Mouse (Mus musculus) frontal cortex, postnatal 25 days (tissue): ENCODE measurements around the gene Gldc.

Experiments
- DNase-seq, 2 experiments: peaks; one replicate each; pipeline ENCODE4 v3.0.0; 2022; ENCODE audit warnings: low spot score in 2 of 2

The Gldc gene

DNA sequence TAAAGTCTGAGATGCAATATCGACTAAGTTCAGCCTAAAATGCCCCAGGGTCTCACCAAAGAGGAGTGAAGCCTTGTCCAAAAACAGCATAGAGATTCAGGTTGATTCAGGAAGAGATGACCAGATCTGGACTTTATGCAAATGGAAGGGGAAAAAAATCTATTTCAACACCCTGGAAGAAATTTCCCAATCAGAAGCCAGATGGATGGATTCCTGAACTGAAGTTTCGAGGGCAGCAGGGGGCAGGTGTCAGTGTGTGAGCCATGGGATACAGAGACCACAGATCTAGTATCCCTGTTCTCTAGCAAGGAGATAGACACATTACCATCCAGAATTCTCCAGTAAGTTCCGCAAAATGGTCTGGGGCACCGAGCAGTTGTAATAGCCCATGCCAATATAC lies 17.0 kb downstream of the Gldc start:
- no peak for DNase-seq

DNA sequence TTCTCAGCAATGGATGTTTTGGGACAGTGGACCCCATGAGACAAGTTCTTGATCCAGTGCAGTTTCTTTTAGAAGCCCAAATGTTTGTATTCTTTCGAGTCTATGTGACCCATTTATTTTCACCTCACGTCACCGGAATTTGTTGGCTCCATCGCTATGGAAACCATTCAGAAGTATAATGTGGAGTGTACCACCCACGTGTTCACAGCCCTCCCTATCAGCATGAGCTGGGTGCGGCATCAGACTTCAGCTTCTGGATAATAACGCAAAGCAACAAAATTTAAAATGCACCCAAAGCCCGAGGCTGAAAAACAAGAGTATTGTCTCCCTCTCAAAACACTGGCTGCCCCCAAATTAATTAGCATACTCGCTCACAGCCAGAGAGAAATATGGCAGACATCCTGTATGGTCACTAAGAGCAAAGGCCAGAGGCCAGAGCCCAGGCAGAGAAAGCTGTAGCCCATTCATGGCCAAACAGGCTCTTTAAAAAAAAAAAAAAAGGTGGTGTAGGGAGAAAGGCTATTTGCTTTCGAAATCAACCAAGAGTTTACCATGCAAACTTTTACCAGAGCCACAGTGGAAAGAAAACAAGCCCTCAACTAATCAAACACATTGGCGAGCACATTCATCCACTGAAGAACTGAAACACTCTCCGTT lies 18.1 kb downstream of the Gldc start:
- DNase-seq: peak; percentile 9 to 19

DNA sequence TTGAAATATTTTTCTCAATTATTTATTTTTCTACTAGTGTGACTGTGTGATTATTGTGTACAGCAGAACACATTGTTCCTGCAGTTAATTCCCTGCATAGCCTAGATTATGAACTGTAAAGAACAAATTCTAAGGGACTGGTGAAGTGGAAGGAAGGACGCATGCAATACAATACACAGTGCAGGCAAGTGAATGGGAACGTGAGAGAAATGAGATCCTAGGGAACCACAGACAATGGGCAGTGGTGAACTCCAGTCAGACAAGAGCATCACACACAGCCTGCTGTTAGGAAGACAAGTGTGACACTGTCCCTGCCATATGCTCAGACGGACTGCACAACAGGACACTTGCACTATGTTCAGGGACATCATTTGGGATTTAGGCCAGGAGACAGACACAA lies 21.5 kb downstream of the Gldc start:
- DNase-seq: no peak

DNA sequence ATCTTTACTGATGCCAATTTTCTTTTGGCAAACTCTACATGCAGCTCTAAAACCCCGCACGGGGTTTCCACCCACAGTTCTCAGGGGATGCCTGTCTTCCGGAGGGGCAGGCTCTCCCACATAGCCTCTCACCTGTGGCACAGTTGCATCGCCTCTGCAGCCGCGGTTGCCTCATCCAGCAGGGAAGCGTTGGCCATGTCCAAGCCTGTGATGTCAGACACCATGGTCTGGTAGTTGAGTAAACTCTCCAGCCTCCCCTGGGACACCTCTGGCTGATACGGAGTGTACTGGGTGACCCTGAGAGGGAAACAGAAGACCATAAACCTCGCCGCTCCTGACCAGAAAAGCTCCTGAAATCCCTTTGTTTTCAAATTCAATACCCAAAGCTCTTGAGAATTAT lies 23.9 kb downstream of the Gldc start:
- no peak for DNase-seq

DNA sequence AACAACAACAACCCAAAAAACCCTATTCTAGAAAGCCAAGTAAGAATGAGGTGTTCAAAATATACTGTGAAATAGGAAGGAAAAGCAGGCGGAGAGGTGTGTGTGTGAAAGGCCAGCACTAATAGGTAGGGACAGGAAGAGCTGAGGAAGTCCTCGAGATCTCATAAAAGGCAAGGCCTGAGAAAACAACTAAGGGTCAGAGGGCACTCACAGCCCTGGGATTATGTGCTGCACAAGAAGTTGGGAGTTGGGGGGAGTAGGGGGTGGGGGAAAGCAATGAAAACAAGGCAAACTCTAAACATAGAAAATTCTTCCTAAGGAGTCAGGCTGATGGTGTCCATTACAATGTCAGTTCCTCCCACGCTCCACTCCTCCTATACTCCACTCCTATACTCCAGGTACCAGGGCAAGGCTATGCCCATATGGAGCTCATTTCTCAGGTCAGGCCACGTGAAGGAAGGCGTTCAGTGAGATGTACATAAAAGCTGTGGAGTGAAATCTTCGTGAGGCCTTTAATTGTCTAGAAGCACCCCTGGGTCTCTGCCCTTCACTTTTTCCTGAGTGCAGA lies 25.9 kb downstream of the Gldc start:
- no peak for DNase-seq

DNA sequence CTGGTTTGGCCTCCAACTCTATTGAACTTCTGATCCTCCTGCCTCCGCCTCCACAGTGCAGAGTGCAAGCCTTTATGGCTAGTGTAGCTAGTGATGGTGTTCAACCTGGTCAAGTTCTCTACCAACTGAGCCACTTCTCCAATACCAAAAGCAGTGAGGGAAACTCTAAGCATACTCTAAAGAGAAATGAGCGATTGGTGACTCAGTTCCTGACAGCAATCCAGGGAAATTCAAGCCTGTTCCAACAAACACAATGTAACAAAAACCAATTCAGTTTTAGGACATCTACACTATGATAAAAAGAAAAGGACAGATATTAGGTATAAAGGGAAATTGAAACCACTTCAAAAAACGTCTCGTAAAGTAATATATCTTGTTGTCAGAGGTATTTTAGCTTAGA lies 27.9 kb downstream of the Gldc start:
- DNase-seq: no peak

DNA sequence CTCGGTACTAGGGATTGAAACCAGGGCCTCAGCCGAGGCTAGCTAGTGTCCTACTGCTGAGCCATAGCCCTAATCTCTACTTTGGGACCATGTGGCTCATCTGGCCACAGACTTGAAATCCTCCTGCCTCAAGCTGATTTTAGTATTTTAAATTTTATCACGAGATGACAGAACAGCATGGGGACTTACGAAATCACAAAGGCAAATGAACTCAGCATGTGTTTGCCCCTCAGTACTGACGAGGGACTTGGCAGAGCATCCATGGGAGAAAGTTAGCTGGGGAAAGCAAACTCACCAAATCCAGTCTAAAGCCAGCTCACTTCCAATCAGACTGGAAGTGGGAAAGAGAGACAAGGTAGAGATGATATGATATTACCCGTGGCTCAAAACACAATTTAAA lies 28.5 kb downstream of the Gldc start:
- no peak for DNase-seq

DNA sequence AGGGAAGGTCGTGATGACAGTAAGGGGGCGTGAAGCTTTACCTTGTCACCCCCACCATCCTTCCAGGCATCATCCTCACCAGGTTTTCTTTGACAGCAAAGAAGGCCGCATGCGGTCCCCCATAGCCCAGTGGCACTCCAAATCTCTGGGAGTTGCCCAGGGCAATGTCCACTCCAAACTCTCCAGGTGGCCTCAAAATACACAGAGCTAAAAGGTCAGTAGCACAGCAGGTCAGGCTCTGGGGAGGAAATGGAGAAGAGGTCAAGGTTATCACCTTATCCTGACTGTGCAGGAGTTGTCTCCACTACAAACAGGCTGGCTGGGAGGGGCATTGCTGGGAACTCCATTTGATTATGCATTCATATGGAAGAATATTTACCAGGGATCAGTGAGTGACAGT lies 30.1 kb downstream of the Gldc start:
- no peak for DNase-seq

DNA sequence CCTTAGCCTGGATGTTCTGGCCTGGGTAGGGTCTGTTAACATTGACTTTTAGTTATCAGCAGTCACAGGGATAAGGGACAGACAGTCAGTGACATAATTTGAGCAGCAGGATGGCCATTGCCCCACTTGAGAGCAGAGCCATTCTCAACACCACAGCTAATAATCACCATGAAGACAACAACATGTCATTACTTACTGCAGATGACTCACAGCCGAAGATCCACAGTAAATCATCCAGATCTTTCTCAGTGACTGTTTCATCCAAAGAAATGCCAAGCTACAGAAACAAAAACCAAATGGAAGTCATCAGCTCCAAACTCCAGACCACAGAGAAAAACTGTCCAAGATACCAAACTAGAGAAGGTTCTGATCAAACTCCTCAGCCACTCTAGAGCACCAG lies 38.9 kb downstream of the Gldc start:
- no peak for DNase-seq

DNA sequence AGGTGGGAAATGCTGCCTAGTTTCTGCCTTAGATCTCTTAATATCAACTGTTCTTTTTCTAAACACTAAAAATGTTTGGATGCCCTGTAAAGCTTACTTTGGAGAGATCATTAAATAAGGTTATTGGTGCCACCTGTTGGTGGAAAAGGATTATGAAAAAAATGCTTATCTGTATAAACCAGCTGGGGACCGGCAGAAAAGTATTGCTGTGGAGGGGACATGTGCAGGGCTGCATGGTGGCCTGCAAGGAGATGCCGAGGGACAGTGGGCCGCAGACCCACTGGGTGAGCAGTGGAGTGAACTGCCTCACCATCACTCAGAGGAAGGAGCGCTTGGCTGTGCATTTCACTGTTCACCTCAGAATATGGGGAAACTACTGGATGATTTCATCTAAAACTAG lies 47.1 kb downstream of the Gldc start:
- no peak for DNase-seq

DNA sequence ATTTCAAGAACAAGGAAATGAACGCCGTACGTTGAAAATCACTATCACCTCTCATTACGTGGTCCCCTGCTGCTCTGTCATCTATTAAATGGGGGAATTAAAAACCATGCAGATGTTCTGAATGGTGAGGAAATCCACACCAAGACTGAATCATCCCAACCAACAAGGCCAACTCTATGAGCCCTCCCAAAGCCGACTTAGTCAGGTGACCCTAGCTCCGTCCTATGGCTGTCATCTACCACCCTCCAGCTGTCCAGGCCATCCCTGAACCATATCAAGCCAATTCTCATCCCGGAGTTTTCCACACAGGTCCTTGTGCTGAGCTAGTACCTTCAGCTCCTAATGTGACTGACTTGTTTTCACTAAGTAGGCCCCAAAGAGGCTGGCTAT lies 49.6 kb downstream of the Gldc start:
- DNase-seq: no peak

DNA sequence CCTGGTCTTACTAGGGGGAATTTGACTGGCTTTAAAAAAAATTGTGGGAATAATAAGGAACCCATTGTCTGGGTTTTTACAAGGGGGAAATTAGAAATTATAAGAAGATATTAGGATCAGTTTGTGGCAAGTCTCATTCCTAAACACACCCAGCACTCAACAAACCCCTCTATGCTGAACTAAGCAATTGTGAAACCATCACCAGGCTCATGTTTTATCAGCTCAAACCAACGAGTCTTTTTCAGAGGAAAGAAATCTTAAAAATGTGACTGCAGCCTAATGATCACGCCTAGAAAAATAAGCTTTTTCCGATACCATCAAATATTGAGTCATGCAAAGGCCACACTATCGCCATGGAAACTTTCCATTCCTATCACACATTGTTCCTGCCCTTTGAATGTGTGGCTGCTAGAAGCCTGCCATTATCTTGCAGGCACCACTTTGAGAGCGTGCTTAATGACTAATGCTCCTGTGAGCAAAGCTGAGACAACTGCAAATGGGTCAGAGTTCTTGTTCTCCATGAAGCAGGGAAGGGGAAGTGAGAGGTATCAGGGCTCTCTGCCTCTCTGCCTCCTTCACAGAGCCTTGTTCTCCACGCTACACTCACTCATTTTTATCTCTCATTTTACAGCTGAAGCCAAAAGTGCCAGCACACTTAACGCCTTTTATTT lies 50.1 kb downstream of the Gldc start:
- DNase-seq: no peak

DNA sequence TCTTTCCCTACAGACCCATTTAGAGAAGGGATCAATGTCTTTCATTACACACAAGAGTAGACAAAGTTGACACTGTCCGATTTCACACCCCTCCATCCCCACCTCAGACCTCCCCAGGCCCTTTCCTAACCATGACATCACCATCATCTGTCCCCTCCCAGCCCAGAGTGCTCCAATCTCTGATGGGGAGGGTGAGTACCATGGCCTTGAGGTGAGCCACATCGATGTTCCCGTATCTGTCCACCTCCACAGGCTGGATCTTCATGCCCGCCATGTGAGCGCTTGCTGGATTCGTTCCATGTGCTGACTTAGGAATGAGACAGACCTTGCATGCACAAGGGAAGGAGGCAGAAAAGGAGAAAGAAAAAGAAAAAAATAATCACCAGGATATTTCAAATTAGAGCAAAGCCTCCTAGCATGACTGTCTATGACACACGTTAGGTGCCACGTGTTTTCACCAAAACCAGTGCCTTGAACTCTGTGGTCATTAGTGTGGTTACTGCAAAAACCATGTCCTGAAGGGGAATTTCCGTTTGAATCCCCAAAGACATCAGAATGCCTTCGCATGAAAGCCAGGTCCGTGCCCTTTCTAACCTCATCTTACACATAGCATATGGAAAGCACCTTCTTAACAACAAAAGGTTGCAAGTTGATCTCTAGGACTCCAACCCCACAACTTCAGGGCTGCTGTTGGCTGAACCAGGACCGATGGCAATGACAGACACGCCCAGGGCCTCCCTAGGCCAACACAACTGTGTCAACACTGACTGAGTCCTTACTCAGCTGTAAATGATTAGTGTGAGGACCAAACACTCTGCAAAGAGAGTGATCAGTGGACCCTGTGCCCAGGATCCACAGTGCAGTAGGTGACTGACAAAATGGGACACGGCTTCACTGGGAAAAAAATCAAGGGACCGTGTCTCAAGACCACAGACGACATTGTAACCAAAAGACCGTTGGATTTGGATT lies 56.6 kb downstream of the Gldc start:
- no peak for DNase-seq

DNA sequence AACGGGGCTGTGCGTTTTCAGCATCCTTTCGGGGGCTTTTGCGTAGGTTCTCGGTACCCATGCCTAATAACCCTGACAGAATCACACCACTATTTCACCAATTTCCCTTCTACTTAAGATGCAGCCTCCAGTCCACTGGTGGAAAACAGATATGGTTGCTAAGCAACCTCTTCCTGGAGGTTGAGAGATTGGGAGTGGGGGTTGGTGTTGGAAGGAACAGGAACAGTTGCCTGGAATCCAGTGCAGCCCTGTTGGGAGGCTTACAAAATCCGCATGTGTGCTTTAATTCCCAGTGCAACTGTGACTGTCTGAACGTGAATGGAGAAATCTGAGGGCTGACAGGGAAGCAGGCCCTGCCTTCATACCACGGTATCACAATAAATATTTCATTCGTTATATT lies 57.5 kb downstream of the Gldc start:
- peak in 1 of 2 experiments; percentile 33 for DNase-seq

DNA sequence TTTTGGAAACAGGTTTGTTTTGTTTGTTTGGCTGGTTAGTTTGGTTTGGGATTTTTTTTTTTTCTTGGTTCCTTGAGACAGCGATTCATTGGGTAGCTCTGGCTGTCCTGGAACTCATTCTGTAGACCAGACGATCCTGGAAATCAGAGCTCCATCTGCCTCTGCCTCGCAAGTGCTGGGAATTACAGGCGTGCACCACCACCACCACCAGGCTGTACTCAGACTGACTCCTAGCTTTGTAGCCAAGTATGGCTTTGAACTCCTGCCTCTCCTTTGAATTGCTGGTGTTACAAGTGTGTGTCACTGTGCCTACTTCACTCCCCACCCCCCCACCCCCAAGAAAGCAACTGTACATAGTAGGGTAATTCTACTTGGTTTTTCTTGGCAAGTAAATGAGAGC lies 58.0 kb downstream of the Gldc start:
- no peak for DNase-seq

DNA sequence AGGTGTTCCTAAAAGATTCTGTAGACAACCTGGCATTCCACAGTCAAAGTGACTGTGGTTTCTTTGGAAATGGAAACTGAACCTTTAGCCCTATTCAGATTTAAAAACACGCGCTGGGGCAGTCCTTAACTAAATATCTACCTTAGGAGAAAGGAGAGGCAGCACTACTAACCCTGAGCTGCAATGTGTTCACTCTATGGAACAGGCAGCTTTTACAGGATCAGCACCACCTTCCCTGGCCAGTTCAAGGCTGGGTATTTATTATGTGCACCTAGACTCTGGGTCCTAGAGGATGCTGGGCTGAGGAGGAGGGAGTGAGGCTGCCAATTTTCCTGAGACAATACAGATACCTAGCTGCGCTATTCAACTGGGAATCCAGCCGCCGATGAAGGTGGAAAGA lies 59.6 kb downstream of the Gldc start:
- no peak for DNase-seq

DNA sequence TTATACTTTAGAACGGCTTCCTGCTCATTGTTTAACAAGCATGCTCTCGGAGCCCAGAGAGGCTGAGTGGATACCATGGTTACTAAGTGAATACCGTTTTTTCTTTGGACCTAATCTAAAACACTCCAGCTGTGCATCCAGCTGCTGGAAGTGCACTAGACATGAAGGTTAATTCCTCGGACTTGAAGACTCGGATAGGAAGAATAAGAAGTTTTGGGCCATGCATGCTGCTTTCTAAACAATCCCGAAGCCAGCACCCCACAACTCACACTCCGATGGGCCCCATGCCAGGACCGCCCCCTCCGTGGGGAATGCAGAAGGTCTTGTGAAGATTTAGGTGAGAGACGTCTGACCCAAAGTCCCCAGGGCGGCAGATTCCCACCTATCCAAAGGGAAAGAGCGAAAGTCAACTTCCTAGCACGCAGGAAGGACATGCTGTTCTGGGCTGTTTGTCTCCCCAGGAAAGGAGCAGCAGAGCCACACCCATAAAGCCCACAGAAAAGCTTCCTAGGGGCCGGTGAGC lies 60.2 kb downstream of the Gldc start:
- no peak for DNase-seq

DNA sequence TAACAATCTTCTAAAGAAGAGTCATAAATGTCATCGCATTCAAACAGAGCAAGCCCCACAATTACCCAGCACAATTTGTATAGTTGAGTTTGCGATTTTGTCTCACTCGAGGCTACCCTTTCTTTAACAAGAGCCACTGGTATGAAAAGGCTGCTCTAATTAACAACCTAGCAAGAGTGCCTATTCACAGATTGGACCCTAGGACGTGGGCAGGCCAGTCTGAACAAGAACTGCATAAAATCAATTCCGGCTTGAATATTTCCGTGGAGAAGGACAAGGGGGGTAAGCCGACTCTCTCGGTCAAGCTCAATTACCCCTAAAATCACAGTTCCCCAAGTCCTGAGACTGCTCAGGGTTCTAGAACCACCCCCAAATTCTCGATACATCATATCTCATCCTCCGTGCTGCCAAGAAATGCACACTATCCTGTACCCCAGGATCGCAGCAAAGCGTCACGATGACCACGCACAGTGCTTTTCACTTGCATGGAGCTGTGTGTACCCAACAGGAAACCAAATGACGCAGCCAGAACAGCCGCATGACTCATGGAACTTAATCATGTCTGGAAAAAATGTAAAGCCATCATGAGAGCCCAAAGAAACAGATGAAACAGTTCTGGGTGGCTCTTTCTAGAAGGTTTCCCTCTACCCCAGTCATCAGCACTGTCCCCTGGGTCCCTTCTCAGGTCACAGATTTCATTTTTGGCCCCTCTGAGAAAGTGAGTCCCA lies 62.1 kb downstream of the Gldc start:
- DNase-seq: no peak

DNA sequence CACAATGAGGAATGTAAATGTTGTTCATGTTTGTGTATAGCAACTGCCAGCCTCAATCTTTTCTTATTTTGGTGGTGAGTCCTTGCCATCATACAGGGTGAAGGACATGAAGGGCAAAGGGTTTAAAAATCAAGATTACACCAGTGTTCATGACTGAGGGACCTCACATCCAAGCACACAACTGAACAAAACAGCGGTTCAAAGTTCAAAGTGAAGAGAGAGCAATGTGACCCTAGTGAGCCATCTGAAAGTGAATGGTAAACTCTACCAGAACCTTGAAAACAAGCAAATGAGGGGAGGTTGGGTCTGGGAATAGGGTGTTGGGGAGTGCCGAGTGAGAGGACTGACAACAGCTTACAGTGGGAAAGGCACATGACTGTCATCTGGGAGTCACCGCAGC lies 63.8 kb downstream of the Gldc start:
- no peak for DNase-seq

DNA sequence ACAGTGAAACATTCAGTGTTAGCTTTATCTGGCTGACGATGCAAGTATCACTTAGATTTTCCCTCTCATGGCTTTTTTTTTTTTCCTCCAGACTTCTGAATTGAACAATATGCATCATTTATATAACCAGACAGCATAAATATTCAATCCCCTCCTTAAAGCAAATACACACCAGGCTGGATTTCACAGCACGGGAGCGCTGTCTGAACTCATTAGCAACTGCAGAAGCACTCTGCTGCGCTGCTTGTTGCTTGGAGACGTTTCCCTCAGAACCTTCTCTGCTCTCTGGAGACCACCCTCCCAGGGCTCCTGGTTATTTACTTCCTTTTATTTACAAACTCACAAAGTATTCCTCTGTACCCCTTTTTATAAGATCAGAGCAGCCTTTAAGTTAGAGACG lies 66.1 kb downstream of the Gldc start:
- DNase-seq: no peak

DNA sequence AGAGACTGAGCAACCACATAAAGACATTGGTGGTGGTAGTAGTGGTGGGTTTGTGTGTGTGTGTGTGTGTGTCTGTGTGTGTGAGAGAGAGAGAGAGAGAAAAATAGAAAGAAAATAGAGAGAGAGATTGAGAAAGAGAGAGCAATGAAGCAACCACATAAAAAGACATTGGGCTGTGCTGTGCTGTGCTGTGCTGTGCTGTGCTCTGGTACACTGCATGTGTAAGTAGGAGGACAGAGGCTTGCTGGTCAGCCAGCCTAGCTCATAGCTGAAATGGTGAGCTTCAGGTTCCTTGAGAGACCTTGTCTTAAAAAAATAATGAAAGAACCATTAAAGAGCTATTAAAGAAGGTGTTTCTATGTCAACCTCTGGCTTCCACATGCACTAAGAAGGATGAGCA lies 66.6 kb downstream of the Gldc start:
- DNase-seq: no peak
